Mouse (Mus musculus): ENCODE data around the gene Cdk12. TPM values are rescaled to one million over a fixed set of nuclear protein-coding genes. Genes with fewer than 3 reads are reported as not detected.
A peak's percentile ranks its signal among the peaks of the same experiment; 100 is the strongest.

Gene Cdk12
- total RNA-seq, 1 experiment from 2014 or later: 67.3 TPM

DNA sequence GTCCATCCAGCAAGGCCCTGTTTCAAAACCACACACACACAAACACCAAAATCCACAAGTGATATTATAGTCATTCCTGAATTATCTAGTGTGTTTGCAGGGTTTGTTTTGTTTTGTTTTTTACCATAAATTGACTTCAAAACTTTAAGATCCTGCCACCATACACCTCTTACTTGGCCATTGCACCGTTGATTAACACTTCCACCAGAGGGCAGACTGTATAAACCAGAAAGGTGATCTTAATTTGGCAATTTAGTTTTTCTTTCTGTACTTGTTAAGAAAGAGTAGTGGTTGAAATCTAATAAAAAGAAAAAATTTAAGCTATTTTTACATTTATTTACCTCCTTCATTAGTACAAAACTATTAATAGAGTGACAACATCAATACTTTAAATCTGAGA, 44.5 kb downstream of the Cdk12 start:
- ATAC-seq (replicated peaks; ENCODE audit: low read depth, poor library complexity, severe bottlenecking): no peak

DNA sequence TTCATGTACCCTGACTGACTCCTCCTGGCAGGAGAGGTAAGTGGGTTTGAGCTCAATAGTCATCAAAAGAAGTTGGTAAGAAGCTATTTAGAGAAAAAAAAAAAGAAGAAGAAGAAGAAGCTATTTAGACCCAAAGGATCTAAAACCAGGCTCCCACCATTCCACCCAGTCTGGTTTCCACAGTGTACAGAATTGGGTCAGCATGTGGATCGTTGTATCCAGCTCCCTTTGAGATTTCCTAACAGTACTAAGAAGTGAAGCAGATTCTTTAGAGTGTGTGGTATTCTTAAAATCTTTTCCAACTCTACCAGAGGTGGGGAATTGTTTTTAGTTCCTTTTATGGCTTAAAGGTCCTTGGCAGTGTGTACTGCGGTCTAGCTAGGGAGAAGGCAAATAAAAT, 50.9 kb downstream of the Cdk12 start:
- ATAC-seq (replicated peaks; ENCODE audit: low read depth, poor library complexity, severe bottlenecking): no peak

DNA sequence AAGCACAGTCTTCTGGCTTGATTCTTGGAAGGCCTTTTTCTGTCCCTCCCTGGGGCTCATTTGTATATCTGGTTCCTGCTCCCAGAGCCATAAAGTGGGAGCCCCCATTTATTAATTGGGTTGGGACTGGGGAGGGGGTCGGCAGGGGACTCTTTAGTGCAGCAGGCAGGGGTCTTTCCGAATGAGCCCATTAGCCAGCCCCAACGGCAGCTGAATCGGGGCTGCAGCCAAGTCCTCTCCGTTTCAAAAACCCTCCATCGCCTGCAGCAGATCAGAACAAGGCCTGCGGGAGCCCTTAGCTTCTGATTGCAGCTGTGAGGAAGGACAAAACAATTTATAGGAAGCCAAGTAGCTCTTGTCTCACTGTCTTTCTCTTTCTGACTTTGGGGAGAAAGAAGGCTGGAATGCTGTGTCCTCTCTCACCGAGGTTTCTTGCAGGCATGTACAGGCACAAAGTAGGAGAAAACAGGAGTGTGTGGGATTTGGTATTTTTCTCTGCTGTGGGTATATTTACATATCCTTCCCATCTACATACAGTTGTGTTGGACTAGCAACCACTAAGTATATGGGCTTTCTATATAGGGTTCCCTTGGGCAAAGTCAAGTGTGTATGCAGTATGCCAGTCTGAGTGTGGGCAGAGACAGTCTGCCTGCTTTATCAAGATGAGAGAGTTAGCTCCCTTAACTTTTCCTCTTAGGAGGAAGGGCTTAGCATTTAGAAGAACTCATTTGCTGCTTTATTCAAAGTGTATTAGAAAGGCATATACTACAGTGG, 58.0 kb downstream of the Cdk12 start:
- no peak for ATAC-seq (replicated peaks; ENCODE audit: low read depth, poor library complexity, severe bottlenecking)

DNA sequence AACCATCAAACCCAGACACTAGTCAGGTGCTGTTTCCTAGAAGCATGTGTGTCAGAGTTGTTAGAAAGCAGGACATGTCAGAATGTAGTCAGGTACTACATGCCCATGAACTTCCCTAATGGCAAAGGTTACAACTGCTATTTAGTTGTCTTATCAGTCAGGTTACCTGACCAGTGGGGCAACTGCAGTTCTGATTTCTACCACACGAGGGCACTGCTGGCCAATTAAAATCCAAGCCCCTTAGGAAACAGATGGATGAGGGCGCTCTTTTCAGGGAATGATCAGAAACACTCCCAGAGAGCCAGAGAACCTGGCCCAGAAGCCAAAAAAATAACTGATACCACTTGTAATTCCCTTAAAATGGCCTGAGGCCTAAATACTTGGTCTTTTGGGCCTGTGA, 62.2 kb downstream of the Cdk12 start:
- peak; percentile 66; the same call in 1 of the 2 replicates for ATAC-seq (replicated peaks; ENCODE audit: low read depth, poor library complexity, severe bottlenecking)

DNA sequence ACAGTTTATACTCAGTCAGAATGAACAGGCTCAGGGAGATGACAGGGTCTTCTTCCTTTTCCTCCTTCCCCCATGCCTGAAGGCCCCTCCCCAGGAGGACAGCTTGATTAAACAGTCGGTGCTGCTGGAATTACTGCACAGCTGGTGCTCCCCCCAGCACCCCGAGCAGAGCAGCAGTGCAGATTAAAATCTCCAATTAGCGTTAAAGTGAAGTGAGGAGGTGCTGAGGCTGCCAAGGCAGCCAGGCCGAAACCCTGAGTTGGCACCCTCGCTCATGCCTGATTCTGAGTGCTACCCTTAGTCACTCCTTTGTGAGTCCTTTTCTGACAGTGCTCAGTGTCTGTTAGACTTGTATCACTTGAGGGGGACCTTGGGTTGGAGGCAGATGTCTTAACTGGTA, 63.0 kb downstream of the Cdk12 start:
- no peak for ATAC-seq (replicated peaks; ENCODE audit: low read depth, poor library complexity, severe bottlenecking)

DNA sequence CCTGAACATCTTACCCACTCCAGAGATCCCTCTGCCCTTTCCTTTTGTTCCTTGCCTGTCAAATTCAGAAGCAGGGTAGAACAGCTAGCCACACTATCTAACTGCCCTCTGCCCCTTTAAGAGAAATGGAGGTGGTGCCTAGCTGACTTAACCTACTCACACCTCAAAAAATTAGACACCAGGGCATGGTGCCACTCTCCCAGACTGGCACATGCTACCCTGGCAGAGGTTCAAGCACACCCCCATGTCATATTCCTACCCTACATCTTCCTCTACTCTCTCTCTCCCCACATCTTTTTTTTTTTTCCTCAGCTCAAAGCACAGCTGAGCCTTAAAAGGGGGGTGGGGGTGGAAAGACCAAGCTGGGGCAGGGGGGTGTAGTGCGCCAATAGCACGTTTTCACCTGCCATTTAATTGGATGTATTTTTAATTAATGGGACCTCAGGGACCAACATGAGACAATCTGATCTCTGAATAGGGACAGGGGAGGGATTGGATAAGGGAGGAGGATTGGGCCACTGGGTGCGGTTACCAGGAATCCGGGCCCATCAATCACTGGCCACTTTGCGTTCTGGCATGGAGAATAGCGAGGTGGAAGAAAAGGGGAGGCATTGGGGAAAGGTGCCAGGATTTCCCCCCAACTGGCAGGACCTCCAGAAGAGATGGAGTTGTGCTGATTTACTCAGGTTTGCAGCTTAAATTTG, 64.0 kb downstream of the Cdk12 start:
- ATAC-seq (replicated peaks; ENCODE audit: low read depth, poor library complexity, severe bottlenecking): no peak

DNA sequence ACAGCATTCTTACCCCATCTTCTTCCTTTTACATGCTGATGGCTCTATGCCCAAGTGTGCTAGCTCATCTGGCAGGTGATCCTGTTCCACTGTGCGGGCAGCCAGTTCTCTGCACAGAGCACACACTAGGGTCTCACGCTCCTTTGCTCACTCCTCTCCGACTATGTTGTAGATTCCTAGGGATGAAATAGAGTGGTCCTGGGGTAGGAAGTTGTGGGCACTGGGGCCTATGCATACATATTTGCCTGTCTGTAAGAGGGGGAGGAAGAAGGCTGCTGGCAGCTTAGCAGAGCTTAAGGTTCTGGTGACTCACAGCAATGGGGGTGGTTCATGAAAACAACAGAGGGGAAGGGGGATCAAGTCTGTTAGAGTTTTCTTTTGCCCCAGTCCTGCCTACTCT, 67.2 kb downstream of the Cdk12 start:
- ATAC-seq (replicated peaks; ENCODE audit: low read depth, poor library complexity, severe bottlenecking): no peak

DNA sequence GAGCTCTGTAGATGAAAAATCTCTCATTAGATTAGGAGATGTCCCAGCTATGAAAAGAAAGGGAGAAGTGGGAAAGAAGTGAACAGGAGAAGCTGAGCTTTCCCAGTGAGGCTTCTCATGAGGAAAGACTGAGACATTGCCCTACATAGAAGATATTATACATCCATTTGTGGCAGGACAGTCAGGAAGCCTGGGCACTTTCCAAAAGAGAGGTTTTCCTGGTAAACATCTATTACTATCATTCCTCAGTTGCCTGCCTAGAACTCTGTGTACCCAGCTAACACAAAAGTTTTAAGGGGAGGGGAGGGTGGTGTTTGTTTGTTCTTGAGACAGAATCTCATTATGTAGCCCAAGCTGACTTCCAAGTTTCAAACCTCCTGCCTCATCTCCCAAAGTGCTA, 67.6 kb downstream of the Cdk12 start:
- ATAC-seq (replicated peaks; ENCODE audit: low read depth, poor library complexity, severe bottlenecking): no peak

DNA sequence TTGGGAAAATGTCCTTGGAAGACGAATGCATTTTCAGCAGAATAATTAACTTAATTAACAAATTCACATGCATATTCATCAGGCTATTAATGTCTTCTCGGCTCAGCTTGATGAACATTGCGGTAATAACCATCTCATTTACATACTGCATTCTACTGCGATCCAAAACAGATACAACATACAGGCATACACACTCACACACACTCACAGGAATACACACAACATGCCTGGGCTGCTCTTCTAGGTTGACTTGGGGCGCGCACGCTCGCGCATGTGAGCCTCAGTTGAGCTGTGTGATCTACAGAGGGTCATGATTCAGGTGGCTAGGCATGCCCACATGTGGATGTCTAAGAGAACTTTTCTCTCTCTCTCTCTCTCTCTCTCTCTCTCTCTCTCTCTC, 80.9 kb downstream of the Cdk12 start:
- ATAC-seq (replicated peaks; ENCODE audit: low read depth, poor library complexity, severe bottlenecking): no peak

DNA sequence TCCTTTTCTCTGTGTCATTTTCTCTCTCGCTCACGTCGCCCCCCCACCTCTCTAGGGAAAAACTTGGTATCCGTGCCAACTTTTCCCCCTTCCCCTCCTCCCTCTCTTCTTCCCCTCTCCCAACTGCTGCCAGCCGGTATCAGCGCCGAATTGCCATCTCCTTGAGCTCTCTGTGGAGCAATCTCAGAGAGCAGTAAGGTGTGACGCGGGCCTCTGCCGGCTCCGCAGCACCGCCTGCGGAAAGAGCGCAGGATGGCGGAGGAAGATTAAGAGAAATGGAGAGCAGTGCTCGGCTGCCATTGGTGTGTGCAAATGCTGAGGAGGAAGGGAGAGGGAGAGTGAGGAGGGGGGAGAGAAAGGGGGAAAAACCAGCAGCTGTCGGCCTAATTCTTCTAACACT, 81.4 kb downstream of the Cdk12 start:
- ATAC-seq (replicated peaks; ENCODE audit: low read depth, poor library complexity, severe bottlenecking): peak; percentile 66

DNA sequence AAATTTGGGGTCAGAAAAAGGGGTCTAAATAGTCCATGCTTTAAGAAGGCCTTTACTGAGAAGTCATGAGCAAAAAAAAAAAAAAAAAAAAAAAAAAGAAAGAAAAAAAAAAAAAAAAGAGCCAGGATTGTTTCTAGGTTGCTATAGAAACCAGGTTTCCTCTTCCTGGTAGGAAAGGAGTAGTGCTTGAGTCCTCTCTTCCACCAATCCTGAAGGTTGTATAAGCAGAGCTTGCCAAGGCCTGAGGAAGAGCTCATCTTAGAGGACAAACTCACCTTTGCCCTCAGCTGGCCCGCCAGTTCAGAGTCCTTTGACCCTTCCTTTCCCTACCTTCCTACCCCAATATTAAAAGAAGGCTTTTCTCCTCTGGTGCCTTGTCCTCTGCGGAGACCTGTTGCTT, 82.5 kb downstream of the Cdk12 start:
- no peak for ATAC-seq (replicated peaks; ENCODE audit: low read depth, poor library complexity, severe bottlenecking)

DNA sequence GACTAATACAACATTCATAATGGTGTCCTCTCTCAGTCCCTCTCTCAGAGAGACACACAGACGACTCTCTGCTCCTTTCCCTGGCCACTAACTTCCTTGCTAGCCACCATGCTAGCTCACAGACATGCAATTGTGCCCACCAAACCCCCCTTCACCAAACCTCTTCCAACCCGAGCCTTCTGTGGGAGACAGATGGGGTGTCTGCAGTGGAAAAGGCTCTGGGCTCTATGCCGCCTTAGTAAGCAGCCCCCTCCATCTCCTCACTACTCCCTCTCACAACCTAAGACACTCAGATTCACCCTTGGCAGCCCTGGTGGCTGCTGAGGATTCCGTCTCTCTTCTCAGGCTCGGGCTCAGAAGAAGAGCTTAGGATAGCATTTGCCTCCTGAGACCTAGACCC, 84.7 kb downstream of the Cdk12 start:
- ATAC-seq (replicated peaks; ENCODE audit: low read depth, poor library complexity, severe bottlenecking): no peak

DNA sequence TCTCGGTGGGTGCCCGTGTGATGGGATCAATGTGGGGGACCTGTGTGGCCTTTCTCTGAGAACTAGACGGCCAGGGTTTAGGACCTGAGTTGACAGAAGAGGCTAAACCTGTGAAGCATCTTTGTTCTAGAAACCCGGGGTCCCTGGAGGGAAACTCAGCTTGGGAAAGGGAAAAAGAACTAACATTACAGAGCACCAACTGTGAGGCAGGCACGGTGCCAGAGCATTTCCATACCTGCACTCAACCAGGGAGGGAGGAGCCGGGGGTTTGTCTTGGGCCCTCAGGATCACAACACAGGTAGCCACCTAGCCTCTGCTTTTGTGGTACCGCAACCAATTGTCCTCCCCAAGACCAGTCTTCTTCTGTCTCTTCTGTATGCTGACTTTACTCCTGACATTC, 85.1 kb downstream of the Cdk12 start:
- no peak for ATAC-seq (replicated peaks; ENCODE audit: low read depth, poor library complexity, severe bottlenecking)

DNA sequence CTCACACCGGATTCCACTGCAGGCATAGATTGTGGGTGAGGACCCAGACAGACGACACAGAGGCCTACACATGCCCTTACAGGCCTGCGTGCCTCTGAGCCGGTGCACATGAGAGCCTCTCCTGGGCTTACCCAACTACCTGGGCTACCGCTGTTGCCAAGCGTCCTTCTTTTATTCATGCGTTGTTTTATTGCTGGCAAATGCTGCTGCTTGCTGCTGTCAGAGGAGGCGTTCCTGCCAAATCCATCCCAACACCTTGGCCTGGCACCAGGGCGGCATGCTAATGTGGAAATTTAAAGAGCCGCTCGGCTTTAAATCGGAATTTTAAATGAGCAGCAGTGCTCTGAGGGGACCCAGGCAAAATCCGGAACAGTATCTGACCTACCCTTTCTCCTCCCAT, 87.0 kb downstream of the Cdk12 start:
- no peak for ATAC-seq (replicated peaks; ENCODE audit: low read depth, poor library complexity, severe bottlenecking)

DNA sequence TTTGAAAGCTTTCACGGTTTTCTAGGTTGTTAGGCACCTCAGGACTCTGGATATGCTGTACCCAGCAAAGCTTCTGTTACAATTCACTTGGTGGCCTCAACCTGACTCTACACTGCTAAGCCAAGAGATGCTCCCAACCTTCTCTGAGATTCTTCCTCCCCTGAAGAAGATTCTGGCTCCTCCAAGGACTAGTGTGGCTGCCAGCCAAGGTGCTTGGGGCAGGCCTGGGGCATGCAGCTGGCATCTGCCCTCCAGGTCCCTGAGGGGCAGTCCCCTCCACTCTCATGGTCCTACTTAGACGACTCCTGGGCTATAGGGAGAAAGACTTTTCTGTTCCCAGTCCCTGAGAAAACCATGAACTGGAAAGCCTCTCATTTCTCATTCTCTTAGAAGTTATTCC, 88.0 kb downstream of the Cdk12 start:
- no peak for ATAC-seq (replicated peaks; ENCODE audit: low read depth, poor library complexity, severe bottlenecking)

DNA sequence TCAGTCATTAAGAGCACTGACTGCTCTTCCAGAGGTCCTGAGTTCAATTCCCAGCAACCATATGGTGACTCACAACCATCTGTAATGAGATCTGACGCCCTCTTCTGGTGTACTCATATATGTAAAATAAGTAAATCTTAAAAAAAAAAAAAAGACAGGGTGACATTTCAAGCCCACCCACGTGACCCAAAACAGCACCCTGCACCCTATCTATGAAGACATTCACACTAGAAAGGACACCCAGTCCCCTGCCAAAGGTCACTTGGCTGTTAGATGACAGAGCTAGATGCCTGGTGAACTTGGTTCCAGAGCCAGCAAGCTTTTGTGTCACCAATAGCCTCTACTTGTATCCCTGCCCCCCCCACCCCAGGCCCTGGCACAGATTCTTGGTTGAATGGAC, 90.2 kb downstream of the Cdk12 start:
- no peak for ATAC-seq (replicated peaks; ENCODE audit: low read depth, poor library complexity, severe bottlenecking)

DNA sequence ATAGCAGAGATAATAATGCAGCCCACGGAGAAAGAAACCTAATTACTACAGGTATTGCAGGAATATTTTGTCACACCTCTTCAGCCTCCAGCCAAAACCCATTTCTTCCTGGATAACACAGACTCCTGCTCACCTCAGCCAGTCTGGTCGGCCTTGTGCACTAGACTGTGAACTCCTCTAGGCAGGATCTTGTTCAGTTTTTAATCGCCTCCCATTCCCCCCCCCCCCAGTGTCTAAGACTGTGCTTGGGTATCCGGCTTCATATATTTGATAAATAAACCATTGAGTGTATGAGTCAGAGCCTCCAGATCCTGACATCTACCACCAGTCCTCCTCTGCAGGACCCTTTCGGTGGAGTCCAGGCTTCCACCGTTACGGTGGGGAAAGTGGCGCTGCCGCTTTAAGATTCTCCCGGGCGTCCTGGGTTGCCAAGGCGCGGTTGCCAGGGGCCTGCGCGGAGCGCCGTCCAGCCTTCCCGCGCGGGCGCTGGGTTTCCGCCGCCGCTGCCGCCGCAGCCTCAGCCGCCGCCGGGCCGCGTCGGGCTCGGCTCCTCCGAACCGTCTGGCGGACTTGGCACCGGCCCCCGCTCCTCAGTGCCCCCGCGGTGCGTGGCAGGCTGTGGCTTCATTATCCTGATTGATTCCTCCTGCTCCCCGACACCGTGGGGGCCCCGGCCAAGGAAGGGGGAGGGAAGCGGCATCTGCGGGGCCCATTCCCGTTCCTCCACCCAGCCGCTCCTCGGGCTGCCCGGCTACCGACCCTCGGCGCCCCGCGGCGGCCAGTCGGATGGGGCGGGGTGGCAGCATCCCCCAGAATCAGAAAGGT, 91.5 kb downstream of the Cdk12 start:
- ATAC-seq (replicated peaks; ENCODE audit: low read depth, poor library complexity, severe bottlenecking): peak; percentile 59

DNA sequence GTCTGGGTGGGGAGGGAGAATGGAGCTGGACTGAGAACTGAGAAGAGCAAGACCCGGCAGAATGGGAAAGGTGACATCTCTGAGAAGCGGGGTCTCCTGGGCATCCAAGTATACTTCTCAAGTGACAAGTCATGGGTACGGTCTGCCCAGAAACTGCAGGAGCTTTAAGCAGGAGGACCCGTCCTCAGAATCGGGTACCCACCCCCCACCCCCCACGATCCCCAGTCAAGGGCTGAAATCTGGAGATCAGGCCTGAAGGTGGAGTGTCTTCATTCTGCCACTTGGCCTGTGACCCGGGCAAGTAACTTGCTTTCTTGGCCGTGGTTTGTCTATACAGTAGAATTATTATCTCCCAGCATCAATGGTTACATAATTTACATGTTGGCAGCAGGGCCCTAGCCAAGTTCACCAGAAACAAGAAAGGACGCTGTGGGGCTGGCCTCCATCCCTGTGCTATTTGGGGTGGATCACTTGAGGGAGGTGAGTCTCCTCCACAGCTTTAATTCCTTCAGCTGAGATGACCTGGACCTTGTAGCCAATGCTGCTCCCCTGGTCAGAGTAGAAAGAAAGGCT, 92.2 kb downstream of the Cdk12 start:
- no peak for ATAC-seq (replicated peaks; ENCODE audit: low read depth, poor library complexity, severe bottlenecking)

DNA sequence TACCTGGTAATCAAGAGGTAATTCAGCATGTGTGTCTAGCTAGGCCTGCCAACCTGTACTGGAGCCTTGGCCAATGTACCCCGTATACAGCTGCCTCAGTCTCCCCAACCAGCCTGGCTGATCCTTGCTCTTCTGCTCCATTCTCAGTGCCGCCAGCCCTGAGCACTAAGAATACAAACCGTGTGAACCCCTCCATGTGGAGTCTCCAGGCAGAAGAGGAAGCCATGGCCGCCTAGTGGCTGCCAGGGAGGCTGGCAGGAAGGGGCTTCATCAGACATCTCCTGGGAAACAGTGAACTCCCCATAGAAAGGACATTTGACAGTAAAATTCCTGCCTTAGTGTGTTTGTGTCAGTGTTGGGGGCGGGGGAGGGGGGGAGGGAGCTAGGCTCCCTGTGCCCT, 93.4 kb downstream of the Cdk12 start:
- ATAC-seq (replicated peaks; ENCODE audit: low read depth, poor library complexity, severe bottlenecking): peak; percentile 74

DNA sequence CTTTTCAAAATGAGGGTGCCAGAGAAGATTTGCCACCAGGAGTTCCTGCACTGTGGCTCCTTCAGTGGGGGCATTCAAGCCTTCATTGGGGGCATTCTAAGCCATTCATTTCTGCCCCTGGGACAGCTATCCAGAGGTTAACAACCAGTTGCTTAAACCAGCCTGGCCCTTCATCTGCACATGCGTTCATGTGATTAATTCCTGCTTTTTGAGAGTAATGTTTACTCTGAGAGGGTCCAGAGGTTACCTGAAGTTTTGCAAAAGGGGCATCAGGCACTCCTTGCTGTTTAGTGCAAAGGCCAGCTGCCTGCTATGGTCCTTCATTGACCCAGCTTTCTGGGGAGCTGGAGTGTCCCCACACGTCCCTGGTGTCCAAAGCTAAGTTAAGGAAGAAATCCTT, 94.1 kb downstream of the Cdk12 start:
- ATAC-seq (replicated peaks; ENCODE audit: low read depth, poor library complexity, severe bottlenecking): no peak

DNA sequence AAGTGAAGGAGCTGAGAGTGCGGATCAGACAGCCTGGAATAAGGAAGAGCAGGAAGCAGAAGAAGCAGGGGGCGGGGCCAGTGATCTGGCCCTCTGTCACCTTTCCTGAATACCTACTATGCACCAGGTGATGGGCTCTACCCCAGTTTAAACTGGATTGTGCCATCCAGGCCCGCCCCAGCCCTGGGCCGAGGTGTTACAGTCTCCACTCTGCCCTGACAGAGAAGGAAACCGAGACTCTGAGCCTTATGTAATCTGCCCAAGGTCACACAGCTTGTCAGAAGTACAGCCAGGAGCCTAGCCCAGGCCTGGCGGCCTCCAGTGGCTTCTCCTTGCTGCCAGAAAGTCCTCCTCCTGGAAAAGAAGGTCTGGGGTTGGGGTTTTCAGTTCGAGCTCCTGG, 94.9 kb downstream of the Cdk12 start:
- ATAC-seq (replicated peaks; ENCODE audit: low read depth, poor library complexity, severe bottlenecking): no peak
